Mouse (Mus musculus) stomach, embryonic 14.5 days (tissue): Measurements from ENCODE around the gene Inpp5b. TPM values are rescaled to one million over a fixed set of nuclear protein-coding genes. Genes with fewer than 3 reads are reported as not detected.
A peak's percentile ranks its signal among the peaks of the same experiment; 100 is the strongest.

Source experiments
- ATAC-seq: fragments of 200-750 bp; cut with Nextera tagmentation; 2 replicates; pipeline ENCODE4 v1.8.0; 2017; ENCODE audit warnings: low read depth, moderate TSS enrichment; ENCODE audit not compliant: insufficient number of reproducible peaks, insufficient read depth, low FRiP score
- H3K27ac ChIP-seq: fragments of 300-500 bp; sonication (generic); 2 replicates; pipeline ENCODE4 v1.5.1; 2014; ENCODE audit warnings: mild to moderate bottlenecking, low read length, moderate library complexity, mixed read lengths
- H3K27me3 ChIP-seq: fragments of 300-500 bp; sonication (generic); 2 replicates; pipeline ENCODE4 v1.6.1; 2014; ENCODE audit warnings: low read length, control low read depth, mixed read lengths; ENCODE audit not compliant: control insufficient read depth, insufficient read depth
- H3K36me3 ChIP-seq: fragments of 300-500 bp; sonication (generic); 2 replicates; pipeline ENCODE4 v1.6.1; 2014; ENCODE audit warnings: mild to moderate bottlenecking, control low read depth, low read length, moderate library complexity, mixed read lengths; ENCODE audit not compliant: control insufficient read depth, insufficient read depth
- H3K4me1 ChIP-seq: fragments of 300-500 bp; sonication (generic); 2 replicates; pipeline ENCODE4 v1.6.1; 2014; ENCODE audit warnings: low read length, control low read depth, mixed read lengths; ENCODE audit not compliant: control insufficient read depth, insufficient read depth
- H3K4me2 ChIP-seq: fragments of 300-500 bp; sonication (generic); replicated peaks from 2 replicates; pipeline ENCODE4 v1.6.1; 2014; ENCODE audit warnings: low read depth, low read length, control low read depth
- H3K4me3 ChIP-seq: fragments of 300-500 bp; sonication (generic); 2 replicates; pipeline ENCODE4 v1.5.1; 2014; ENCODE audit warnings: low read depth, low read length, control low read depth
- H3K9ac ChIP-seq: fragments of 300-500 bp; sonication (generic); replicated peaks from 2 replicates; pipeline ENCODE4 v1.6.1; 2014; ENCODE audit warnings: low read depth, mild to moderate bottlenecking, control low read depth, low read length, moderate library complexity, mixed read lengths
- H3K9me3 ChIP-seq: fragments of 300-500 bp; sonication (generic); 2 replicates; pipeline ENCODE4 v1.6.1; 2016; ENCODE audit warnings: low read depth, low read length, control low read depth; ENCODE audit not compliant: control insufficient read depth
- WGBS: fragments of 180-500 bp; shearing (Covaris S2); extraction: QIAGEN DNeasy Blood & Tissue Kit; methylation state at CpG from one replicate; pipeline ENCODE4 v1.1.7; 2014; 5-methylcytosine and 5-hydroxymethylcytosine counted together
- polyA plus RNA-seq: library from polyadenylated mRNA; unstranded; fragments of >200 nt; fragmentation: Nextera tagmentation; extraction: Ambion mirVana; gene quantifications from 2 replicates; pipeline ENCODE4 v1.2.1, GENCODE M21; 2014

Inpp5b gene
- polyA plus RNA-seq, 1 experiment from 2014 or later, result 27.4 TPM

- Histone ChIP-seq H3K9ac (no peak overlapping the region), H3K4me1 (no peaks in the 10 kb centered on the region), H3K27ac (no peak overlapping the region), H3K27me3 (no peaks in the 10 kb centered on the region), H3K9me3 (no peaks in the 10 kb centered on the region), H3K4me3 (no peak overlapping the region), H3K4me2 (no peak overlapping the region), H3K36me3 (peaks cover 63% of the 10 kb centered on the region)
- ATAC-seq, result no peak
- 89% methylated on average over 8 of the region's 8 CpGs for WGBS
Observed at GRCm38 (mm10) chr4:124783937-124784336, 42.3 kb downstream of the Inpp5b start.

GRCm38 (mm10) chr4:124790013-124790412 is 48.4 kb downstream of the Inpp5b start:
- WGBS, result 72% methylated on average over 4 of the region's 4 CpGs
- H3K9me3 ChIP-seq, result no peaks in the 10 kb centered on the region
- no peak overlapping the region for H3K9ac ChIP-seq
- ATAC-seq, result no peak
- H3K4me1 ChIP-seq, result no peaks in the 10 kb centered on the region
- H3K4me3 ChIP-seq, result no peak overlapping the region
- peaks cover 63% of the 10 kb centered on the region for H3K36me3 ChIP-seq
- H3K4me2 ChIP-seq, result no peak overlapping the region
- no peak overlapping the region for H3K27ac ChIP-seq
- H3K27me3 ChIP-seq, result no peaks in the 10 kb centered on the region

- ATAC-seq, result no peak
- H3K36me3 ChIP-seq, result peaks cover 50% of the 10 kb centered on the region
Observed at GRCm38 (mm10) chr4:124792114-124792513, 50.5 kb downstream of the Inpp5b start.

GRCm38 (mm10) chr4:124796141-124796540 is 54.5 kb downstream of the Inpp5b start:
- Histone ChIP-seq H3K4me1 (no peaks in the 10 kb centered on the region), H3K36me3 (peaks cover 25% of the 10 kb centered on the region), H3K4me2 (no peak overlapping the region), H3K27me3 (no peaks in the 10 kb centered on the region), H3K4me3 (no peak overlapping the region), H3K9me3 (no peaks in the 10 kb centered on the region), H3K9ac (no peak overlapping the region), H3K27ac (no peak overlapping the region)
- WGBS, result 88% methylated on average over 8 of the region's 8 CpGs
- ATAC-seq, result no peak

More at GRCm38 (mm10) chr4:124792114-124792513, 50.5 kb downstream of the Inpp5b start:
- H3K27me3 ChIP-seq, result no peaks in the 10 kb centered on the region
- no peak overlapping the region for H3K4me3 ChIP-seq
- no peak overlapping the region for H3K4me2 ChIP-seq
- H3K9me3 ChIP-seq, result no peaks in the 10 kb centered on the region
- H3K27ac ChIP-seq, result no peak overlapping the region
- H3K4me1 ChIP-seq, result no peaks in the 10 kb centered on the region
- no peak overlapping the region for H3K9ac ChIP-seq
- WGBS, result 85% methylated on average over 8 of the region's 8 CpGs

- H3K36me3 ChIP-seq, result peaks cover 19% of the 10 kb centered on the region
- H3K4me3 ChIP-seq, result no peak overlapping the region
- WGBS, result 90% methylated on average over 2 of the region's 2 CpGs
- no peak overlapping the region for H3K27ac ChIP-seq
- peaks cover 3% of the 10 kb centered on the region; the same call in 1 of the 2 replicates for H3K4me1 ChIP-seq
- H3K4me2 ChIP-seq, result no peak overlapping the region
- no peaks in the 10 kb centered on the region for H3K27me3 ChIP-seq
- H3K9ac ChIP-seq, result no peak overlapping the region
- no peak for ATAC-seq
- no peaks in the 10 kb centered on the region for H3K9me3 ChIP-seq
Observed at GRCm38 (mm10) chr4:124796913-124797312, 55.3 kb downstream of the Inpp5b start.

- 3% methylated on average over 21 of the region's 21 CpGs for WGBS
- H3K4me3 ChIP-seq, result peak within 1 kb of the TSS; percentile 56
- ATAC-seq, result peak; percentile 74
Observed at GRCm38 (mm10) chr4:124801552-124802308, 60.1 kb downstream of the Inpp5b start, which contains the start of gene Mtf1. Mtf1 (plus strand) TSS chr4:124802104.

GRCm38 (mm10) chr4:124802309-124803260 is 60.9 kb downstream of the Inpp5b start:
- peak overlapping the region; percentile 87 for H3K9ac ChIP-seq
- peaks cover 11% of the 10 kb centered on the region for H3K4me1 ChIP-seq
- H3K36me3 ChIP-seq, result peaks cover 18% of the 10 kb centered on the region
- peak overlapping the region; percentile 97 for H3K27ac ChIP-seq
- H3K4me3 ChIP-seq, result peak overlapping the region; percentile 56
- no peaks in the 10 kb centered on the region for H3K27me3 ChIP-seq
- peak; percentile 99 for ATAC-seq
- H3K9me3 ChIP-seq, result no peaks in the 10 kb centered on the region
- H3K4me2 ChIP-seq, result peak overlapping the region; percentile 68
- WGBS, result 1% methylated on average over 53 of the region's 53 CpGs

More at GRCm38 (mm10) chr4:124801552-124802308, 60.1 kb downstream of the Inpp5b start, which contains the start of gene Mtf1:
- H3K9me3 ChIP-seq, result no peaks in the 10 kb centered on the region
- peaks cover 11% of the 10 kb centered on the region for H3K4me1 ChIP-seq
- peaks cover 18% of the 10 kb centered on the region; the same call in 1 of the 2 replicates for H3K36me3 ChIP-seq
- H3K9ac ChIP-seq, result peak within 1 kb of the TSS; percentile 87
- H3K27me3 ChIP-seq, result no peaks in the 10 kb centered on the region
- H3K27ac ChIP-seq, result peak within 1 kb of the TSS; percentile 97
- peak within 1 kb of the TSS; percentile 68 for H3K4me2 ChIP-seq

GRCm38 (mm10) chr4:124803406-124803805 is 61.8 kb downstream of the Inpp5b start:
- Histone ChIP-seq H3K4me1 (peaks cover 11% of the 10 kb centered on the region), H3K27me3 (no peaks in the 10 kb centered on the region), H3K27ac (no peak overlapping the region), H3K4me2 (peak overlapping the region; percentile 68), H3K9me3 (no peaks in the 10 kb centered on the region), H3K36me3 (peaks cover 18% of the 10 kb centered on the region), H3K4me3 (peak overlapping the region; percentile 56), H3K9ac (peak overlapping the region; percentile 87)
- no peak for ATAC-seq
- WGBS, result 76% methylated on average over 6 of the region's 6 CpGs
